Mouse (Mus musculus) bone marrow, adult 2 months (tissue): ENCODE measurements around the gene Trappc6a.

ENCODE experiments used
- CTCF ChIP-seq: fragments of 200-500 bp; IDR thresholded peaks from 2 replicates; pipeline ENCODE4 v1.5.1; 2011; ENCODE audit warnings: low read length, control low read depth; ENCODE audit not compliant: control insufficient read depth, insufficient read depth
- POLR2A ChIP-seq: fragments of 200-500 bp; IDR thresholded peaks from 2 replicates; pipeline ENCODE4 v1.6.1; 2011; ENCODE audit warnings: low read depth, mild to moderate bottlenecking, control low read depth, low read length, borderline replicate concordance; ENCODE audit not compliant: control insufficient read depth

DNA sequence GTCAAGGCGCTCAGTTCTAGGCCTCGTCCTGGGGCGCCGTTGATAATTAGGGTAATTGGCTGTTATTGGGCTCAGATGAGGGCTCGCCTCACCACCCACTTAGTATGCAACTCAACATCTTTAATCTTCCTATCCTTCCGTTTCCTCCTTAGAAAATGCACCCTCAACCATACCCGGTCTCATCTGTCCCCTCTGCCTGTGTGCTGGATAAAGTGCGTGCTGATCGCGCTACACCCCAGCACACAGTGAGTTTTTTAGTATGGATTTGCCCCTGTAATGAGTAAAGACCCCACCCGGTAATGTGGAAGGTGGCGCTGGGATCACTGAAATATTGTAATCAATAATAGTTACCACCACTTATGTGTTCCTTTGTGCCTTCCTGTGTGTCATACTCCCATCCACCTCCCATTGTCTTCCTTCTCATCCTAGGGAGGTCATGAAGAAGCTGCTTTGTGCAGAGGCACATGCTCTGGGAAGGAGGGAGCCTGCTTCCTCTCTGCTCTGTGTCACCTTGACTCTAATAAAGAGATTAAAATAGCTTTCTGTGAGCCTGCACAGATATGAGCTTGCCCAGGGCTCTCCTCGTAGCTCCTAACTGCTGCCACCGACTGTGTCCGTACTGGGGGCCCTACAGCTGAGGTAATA lies 851 bp downstream of the Trappc6a start:
- TF ChIP-seq POLR2A (no peak), CTCF (no peak)
